Mouse (Mus musculus) heart, embryonic 16.5 days (tissue): Measurements from ENCODE around the gene Trmt13. TPM values are rescaled to one million over a fixed set of nuclear protein-coding genes. Genes with fewer than 3 reads are reported as not detected.
A peak's percentile ranks its signal among the peaks of the same experiment; 100 is the strongest.
"Not testable (repeated sequence)": the region's sequence is repeated elsewhere in the genome, so short reads cannot be mapped to it uniquely, and the experiment has no call there.

Source experiments
- ATAC-seq: fragments of 200-750 bp; cut with Nextera tagmentation; replicated peaks from 2 replicates; pipeline ENCODE4 v1.8.0; 2017; ENCODE audit warnings: moderate number of reproducible peaks; ENCODE audit not compliant: insufficient read depth, low FRiP score; ENCODE audit errors: extremely low read depth
- H3K27ac ChIP-seq: fragments of 300-500 bp; sonication (generic); 2 replicates; pipeline ENCODE4 v1.5.1; 2014; ENCODE audit warnings: mild to moderate bottlenecking, low read length, control low read depth, moderate library complexity
- H3K27me3 ChIP-seq: fragments of 300-500 bp; sonication (generic); 2 replicates; pipeline ENCODE4 v1.6.1; 2014; ENCODE audit warnings: low read length, mixed read lengths; ENCODE audit not compliant: control insufficient read depth, insufficient read depth
- H3K36me3 ChIP-seq: fragments of 300-500 bp; sonication (generic); 2 replicates; pipeline ENCODE4 v1.6.1; 2014; ENCODE audit not compliant: control insufficient read depth, insufficient read depth
- H3K4me1 ChIP-seq: fragments of 300-500 bp; sonication (generic); 2 replicates; pipeline ENCODE4 v1.6.1; 2014; ENCODE audit warnings: low read length, mixed read lengths; ENCODE audit not compliant: control insufficient read depth, insufficient read depth
- H3K4me2 ChIP-seq: fragments of 300-500 bp; sonication (generic); 2 replicates; pipeline ENCODE4 v1.6.1; 2014; ENCODE audit warnings: low read depth, mild to moderate bottlenecking, control low read depth, low read length
- H3K4me3 ChIP-seq: fragments of 300-500 bp; sonication (generic); 2 replicates; pipeline ENCODE4 v1.5.1; 2014; ENCODE audit warnings: mild to moderate bottlenecking, control low read depth, low read length
- H3K9ac ChIP-seq: fragments of 300-500 bp; sonication (generic); 2 replicates; pipeline ENCODE4 v1.6.1; 2014; ENCODE audit warnings: low read length, control low read depth
- H3K9me3 ChIP-seq: fragments of 300-500 bp; sonication (generic); replicated peaks from 2 replicates; pipeline ENCODE4 v1.6.1; 2016; ENCODE audit warnings: low read length; ENCODE audit not compliant: control insufficient read depth
- WGBS: fragments of 180-500 bp; shearing (Covaris S2); extraction: QIAGEN DNeasy Blood & Tissue Kit; methylation state at CpG from one replicate; pipeline ENCODE4 v1.1.7; 2014; 5-methylcytosine and 5-hydroxymethylcytosine counted together
- polyA plus RNA-seq: library from polyadenylated mRNA; unstranded; fragments of >200 nt; fragmentation: Nextera tagmentation; extraction: Ambion mirVana; gene quantifications from 2 replicates; pipeline ENCODE4 v1.2.1, GENCODE M21; 2015

The Trmt13 gene
- 16.8 and 18.9 TPM in 2 replicates for polyA plus RNA-seq

GRCm38 (mm10) chr3:116614295-116614892, at the start of gene Trmt13:
Trmt13 (minus strand) TSS chr3:116614587.
- no peaks in the 10 kb centered on the region for H3K4me1 ChIP-seq
- H3K36me3 ChIP-seq, result peaks cover 36% of the 10 kb centered on the region
- H3K9ac ChIP-seq, result no peak within 1 kb of the TSS
- H3K4me2 ChIP-seq, result no peak within 1 kb of the TSS
- no peaks in the 10 kb centered on the region for H3K9me3 ChIP-seq
- no peak for ATAC-seq
- H3K4me3 ChIP-seq, result no peak within 1 kb of the TSS
- no peak within 1 kb of the TSS for H3K27ac ChIP-seq
- 72% methylated on average over 10 of the region's 10 CpGs for WGBS
- no peaks in the 10 kb centered on the region for H3K27me3 ChIP-seq

- Histone ChIP-seq H3K36me3 (peaks cover 2% of the 10 kb centered on the region; the same call in 1 of the 2 replicates), H3K9me3 (no peaks in the 10 kb centered on the region), H3K4me2 (peak within 1 kb of the TSS; percentile 68), H3K9ac (peak within 1 kb of the TSS; percentile 99), H3K27ac (peak within 1 kb of the TSS; percentile 96), H3K4me3 (peak within 1 kb of the TSS; percentile 97), H3K4me1 (peaks cover 26% of the 10 kb centered on the region), H3K27me3 (no peaks in the 10 kb centered on the region)
- WGBS, result 0% methylated on average over 39 of the region's 39 CpGs
- ATAC-seq, result peak; percentile 99
Observed at GRCm38 (mm10) chr3:116662463-116662863, 48.1 kb upstream of the Trmt13 start, which contains the start of gene Mfsd14a. Mfsd14a (minus strand) TSS chr3:116662677.

GRCm38 (mm10) chr3:116661870-116662414, 47.6 kb upstream of the Trmt13 start:
- Histone ChIP-seq H3K4me2 (peak overlapping the region; percentile 68), H3K9ac (peak overlapping the region; percentile 99), H3K27me3 (no peaks in the 10 kb centered on the region), H3K36me3 (no peaks in the 10 kb centered on the region), H3K4me1 (peaks cover 26% of the 10 kb centered on the region), H3K4me3 (peak overlapping the region; percentile 97), H3K27ac (peak overlapping the region; percentile 96), H3K9me3 (no peaks in the 10 kb centered on the region)
- peak; percentile 79 for ATAC-seq
- under 1% methylated on average over 66 of the region's 68 CpGs for WGBS

- Histone ChIP-seq H3K36me3 (no peaks in the 10 kb centered on the region), H3K9me3 (no peaks in the 10 kb centered on the region), H3K4me1 (peaks cover 28% of the 10 kb centered on the region), H3K4me3 (peak overlapping the region; percentile 97), H3K27me3 (no peaks in the 10 kb centered on the region), H3K9ac (peak overlapping the region; percentile 99), H3K27ac (peak overlapping the region; percentile 96), H3K4me2 (peak overlapping the region; percentile 68)
- 4% methylated on average over 16 of the region's 16 CpGs for WGBS
- ATAC-seq, result no peak
Observed at GRCm38 (mm10) chr3:116661288-116661869, 47.0 kb upstream of the Trmt13 start.

GRCm38 (mm10) chr3:116659856-116660430, 45.6 kb upstream of the Trmt13 start:
- ATAC-seq, result no peak
- Histone ChIP-seq H3K9ac (no peak overlapping the region), H3K9me3 (no peaks in the 10 kb centered on the region), H3K27ac (no peak overlapping the region), H3K4me3 (no peak overlapping the region), H3K4me2 (no peak overlapping the region), H3K27me3 (no peaks in the 10 kb centered on the region), H3K4me1 (peaks cover 28% of the 10 kb centered on the region), H3K36me3 (no peaks in the 10 kb centered on the region)
- 70% methylated on average over 13 of the region's 13 CpGs for WGBS

- ATAC-seq, result no peak
- H3K9me3 ChIP-seq, result no peaks in the 10 kb centered on the region
- H3K4me3 ChIP-seq, result no peak overlapping the region
- no peak overlapping the region for H3K27ac ChIP-seq
- H3K36me3 ChIP-seq, result no peaks in the 10 kb centered on the region
- WGBS, result 80% methylated on average over 15 of the region's 15 CpGs
- H3K9ac ChIP-seq, result no peak overlapping the region
- peaks cover 28% of the 10 kb centered on the region for H3K4me1 ChIP-seq
- H3K27me3 ChIP-seq, result no peaks in the 10 kb centered on the region
- no peak overlapping the region for H3K4me2 ChIP-seq
Observed at GRCm38 (mm10) chr3:116658928-116659565, 44.7 kb upstream of the Trmt13 start.

GRCm38 (mm10) chr3:116656184-116656965, 42.0 kb upstream of the Trmt13 start:
- no peak for ATAC-seq
- H3K9ac ChIP-seq, result no peak overlapping the region
- no peak overlapping the region for H3K4me3 ChIP-seq
- H3K4me2 ChIP-seq, result no peak overlapping the region
- H3K36me3 ChIP-seq, result no peaks in the 10 kb centered on the region
- no peaks in the 10 kb centered on the region for H3K9me3 ChIP-seq
- H3K27me3 ChIP-seq, result no peaks in the 10 kb centered on the region
- WGBS, result 78% methylated on average over 7 of the region's 7 CpGs
- H3K4me1 ChIP-seq, result peaks cover 42% of the 10 kb centered on the region
- H3K27ac ChIP-seq, result no peak overlapping the region

- H3K27ac ChIP-seq, H3K9ac ChIP-seq, H3K9me3 ChIP-seq, H3K4me2 ChIP-seq, H3K36me3 ChIP-seq, ATAC-seq, H3K4me3 ChIP-seq, H3K27me3 ChIP-seq: not testable (repeated sequence)
- peaks cover 26% of the 10 kb centered on the region for H3K4me1 ChIP-seq
- 94% methylated on average over 11 of the region's 11 CpGs for WGBS
Observed at GRCm38 (mm10) chr3:116654051-116654450, 39.7 kb upstream of the Trmt13 start.
